Mouse (Mus musculus) right cerebral cortex, postnatal 4 days (tissue): ENCODE measurements around the gene Sergef.

ENCODE experiments used
- DNase-seq: peaks from one replicate; pipeline ENCODE4 v3.0.0-alpha.2; 2022

The Sergef gene

GRCm38 (mm10) chr7:46615256-46615977, 24.2 kb downstream of the Sergef start:
- DNase-seq, result no peak

- no peak for DNase-seq
Observed at GRCm38 (mm10) chr7:46614263-46614662, 25.3 kb downstream of the Sergef start.

GRCm38 (mm10) chr7:46613091-46613490, 26.5 kb downstream of the Sergef start:
- no peak for DNase-seq

GRCm38 (mm10) chr7:46612421-46612937, 27.1 kb downstream of the Sergef start:
- DNase-seq, result no peak

GRCm38 (mm10) chr7:46611970-46612369, 27.6 kb downstream of the Sergef start:
- no peak for DNase-seq

GRCm38 (mm10) chr7:46609317-46609716, 30.3 kb downstream of the Sergef start:
- no peak for DNase-seq

- DNase-seq, result peak; percentile 66
Observed at GRCm38 (mm10) chr7:46607428-46608055, 32.1 kb downstream of the Sergef start.

GRCm38 (mm10) chr7:46607031-46607426, 32.6 kb downstream of the Sergef start:
- no peak for DNase-seq

GRCm38 (mm10) chr7:46606391-46607030, 33.1 kb downstream of the Sergef start:
- DNase-seq, result peak; percentile 84

GRCm38 (mm10) chr7:46603051-46603450, 36.6 kb downstream of the Sergef start:
- DNase-seq, result no peak

GRCm38 (mm10) chr7:46602079-46602478, 37.5 kb downstream of the Sergef start:
- peak; percentile 68 for DNase-seq

GRCm38 (mm10) chr7:46601097-46601496, 38.5 kb downstream of the Sergef start:
- peak; percentile 59 for DNase-seq

GRCm38 (mm10) chr7:46597006-46597405, 42.6 kb downstream of the Sergef start:
- DNase-seq, result no peak

- DNase-seq, result no peak
Observed at GRCm38 (mm10) chr7:46591546-46591945, 48.1 kb downstream of the Sergef start.

- no peak for DNase-seq
Observed at GRCm38 (mm10) chr7:46589181-46589580, 50.4 kb downstream of the Sergef start.

- no peak for DNase-seq
Observed at GRCm38 (mm10) chr7:46588005-46588404, 51.6 kb downstream of the Sergef start.

- DNase-seq, result no peak
Observed at GRCm38 (mm10) chr7:46587466-46587865, 52.1 kb downstream of the Sergef start.

GRCm38 (mm10) chr7:46586621-46587216, 52.9 kb downstream of the Sergef start:
- no peak for DNase-seq

GRCm38 (mm10) chr7:46582750-46583149, 56.9 kb downstream of the Sergef start:
- no peak for DNase-seq

- no peak for DNase-seq
Observed at GRCm38 (mm10) chr7:46581358-46581930, 58.2 kb downstream of the Sergef start.

- DNase-seq, result no peak
Observed at GRCm38 (mm10) chr7:46578091-46578490, 61.5 kb downstream of the Sergef start.

- DNase-seq, result no peak
Observed at GRCm38 (mm10) chr7:46575897-46576296, 63.7 kb downstream of the Sergef start.
